Mouse (Mus musculus) bone marrow, adult 2 months (tissue): ENCODE results near the gene Fbxo42.

Experiments
- CTCF ChIP-seq: fragments of 200-500 bp; IDR thresholded peaks from 2 replicates; pipeline ENCODE4 v1.5.1; 2011; ENCODE audit warnings: low read length, control low read depth; ENCODE audit not compliant: control insufficient read depth, insufficient read depth
- POLR2A ChIP-seq: fragments of 200-500 bp; IDR thresholded peaks from 2 replicates; pipeline ENCODE4 v1.6.1; 2011; ENCODE audit warnings: low read depth, mild to moderate bottlenecking, control low read depth, low read length, borderline replicate concordance; ENCODE audit not compliant: control insufficient read depth

- no peak for TF ChIP-seq CTCF
- no peak for TF ChIP-seq POLR2A
These were observed 91.0 kb downstream of the Fbxo42 start for GRCm38 (mm10) chr4:141238492-141239387.
